Mouse (Mus musculus) CD4-positive helper T cell, adult 2 months (primary cell): Measurements from ENCODE around the gene 4931428F04Rik.

ENCODE experiments used
- DNase-seq: peaks from one replicate; pipeline ENCODE4 v3.0.0-alpha.2; 2012; ENCODE audit warnings: low read depth, missing footprints, low spot score

The 4931428F04Rik gene

DNA sequence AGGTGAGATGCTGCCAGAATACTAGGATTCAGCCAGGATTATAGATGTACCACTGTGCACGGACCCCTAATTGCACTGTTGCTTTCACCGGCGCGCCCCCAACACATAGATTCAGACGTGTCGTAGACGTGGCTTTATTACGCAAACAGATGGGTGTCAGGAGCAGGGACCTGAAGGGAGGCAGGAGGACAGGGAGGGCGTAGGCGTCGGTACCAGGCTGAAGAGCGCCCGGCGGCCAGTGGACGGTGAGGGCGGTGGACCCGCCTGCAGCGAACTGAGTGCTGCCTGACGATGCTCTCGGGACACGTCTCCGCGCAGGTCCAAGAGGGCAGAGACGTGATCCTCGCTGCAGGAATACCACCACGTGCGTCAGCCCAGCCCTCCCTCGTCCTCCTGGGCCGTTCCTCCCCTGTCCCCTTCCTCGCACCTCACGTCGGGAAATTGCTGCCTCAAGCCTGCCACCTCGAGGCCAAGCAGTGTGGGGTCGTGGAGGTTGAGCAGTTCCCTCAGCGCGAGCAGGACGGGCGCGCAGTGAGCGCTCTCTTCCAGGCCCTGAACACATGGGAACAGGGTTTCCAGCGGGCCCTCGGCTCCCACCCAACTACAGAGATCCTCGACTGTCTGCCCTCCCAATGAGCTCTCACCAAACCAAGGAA is at the start of gene 4931428F04Rik:
Gene 4931428F04Rik, minus strand, starts transcription at position 60 of the 656 bp plus-strand sequence.
- DNase-seq = peak; percentile 72

DNA sequence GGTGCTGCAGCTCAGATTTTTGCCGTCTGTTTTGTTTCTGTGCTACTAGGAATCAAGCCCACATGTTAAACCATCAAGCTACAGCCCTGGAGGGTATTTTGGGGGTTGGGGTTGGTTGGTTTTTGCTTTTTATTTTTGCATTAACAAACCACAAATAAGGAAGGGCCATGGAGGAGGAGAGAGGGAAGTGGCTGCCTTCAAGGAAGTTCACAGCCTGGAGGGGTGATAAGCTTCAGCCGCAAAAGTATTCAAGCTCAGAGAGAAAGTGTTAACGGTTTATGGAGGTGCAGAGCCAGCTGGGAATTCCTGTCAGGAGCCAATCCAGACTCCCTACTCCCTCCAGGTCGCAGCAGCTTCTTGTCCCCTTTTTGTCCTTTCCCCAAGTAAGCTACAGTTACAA is 49.3 kb upstream of the 4931428F04Rik start:
- no peak for DNase-seq

DNA sequence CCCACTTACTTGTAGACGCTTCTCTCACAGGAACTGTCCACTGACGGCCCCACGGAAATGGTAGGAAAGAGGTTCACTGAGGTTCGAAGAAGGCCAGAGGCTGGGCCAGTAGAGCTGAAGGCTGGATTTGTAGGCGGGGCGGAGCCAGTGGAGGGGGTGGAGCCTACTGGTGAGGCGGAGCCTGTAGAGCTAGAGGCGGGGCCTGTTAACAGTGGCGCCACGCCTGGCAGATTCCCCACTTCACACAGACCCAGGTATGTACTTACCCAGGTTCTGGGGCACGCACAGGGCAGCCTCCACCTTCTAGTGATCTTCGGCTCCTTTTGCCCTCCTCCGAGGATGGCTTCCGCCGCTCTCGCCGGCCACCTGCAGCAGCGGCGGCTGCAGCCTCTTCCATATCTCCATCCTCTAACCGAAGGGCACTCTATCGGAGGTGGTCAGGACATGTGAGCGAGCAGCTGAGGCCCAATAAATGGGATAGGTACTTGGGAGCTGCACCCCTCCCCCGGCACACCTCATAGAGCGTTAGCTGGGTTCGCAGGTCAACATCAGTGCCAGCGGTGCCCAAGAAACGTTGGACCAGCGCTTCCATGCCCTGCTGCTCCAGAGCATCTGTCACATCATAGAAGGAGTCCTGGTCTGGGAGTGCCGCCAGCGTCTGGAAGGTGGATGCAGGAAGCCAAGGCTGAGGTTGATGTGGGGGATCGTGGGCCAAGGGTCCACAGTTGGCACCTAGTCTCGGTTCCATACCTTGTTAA is 46.9 kb upstream of the 4931428F04Rik start:
- no peak for DNase-seq

DNA sequence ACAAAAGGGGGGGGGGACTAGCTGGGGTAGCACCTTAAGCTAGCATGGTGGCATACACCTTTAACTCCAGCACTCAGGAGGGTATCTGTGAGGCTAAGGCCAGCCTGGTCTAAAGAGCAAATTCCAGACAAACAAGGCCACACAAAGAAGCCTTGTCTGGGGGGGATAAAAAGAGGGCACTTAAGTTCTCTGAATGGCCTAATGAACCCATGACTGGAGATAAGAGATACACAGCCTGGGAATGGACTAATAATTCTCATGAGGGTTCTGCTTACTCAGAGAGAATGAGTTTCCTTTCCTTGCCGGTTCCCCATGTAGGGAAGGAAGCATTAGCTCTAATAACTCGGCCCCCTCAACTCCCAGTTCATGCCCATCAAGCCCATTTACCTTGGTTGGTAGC is 42.9 kb upstream of the 4931428F04Rik start:
- no peak for DNase-seq

DNA sequence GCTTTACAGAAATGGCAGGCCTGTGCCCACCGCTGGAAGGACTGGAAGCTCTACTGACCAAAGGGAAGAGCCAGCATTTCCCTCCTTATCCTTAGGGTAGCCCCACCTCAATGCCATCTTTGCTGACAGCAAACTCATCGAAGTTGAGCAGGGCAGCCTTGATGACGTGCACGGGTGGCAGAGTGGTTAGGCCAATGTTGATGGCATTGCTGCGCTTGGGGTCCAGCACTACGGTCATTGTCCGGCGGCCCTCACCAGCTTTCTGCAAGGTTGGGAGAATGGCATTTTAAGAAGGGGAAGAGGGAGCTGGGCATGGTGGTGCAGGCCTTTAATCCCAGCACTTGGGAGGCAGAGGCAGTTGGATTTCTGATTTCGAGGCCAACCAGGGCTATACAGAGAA is 42.3 kb upstream of the 4931428F04Rik start:
- DNase-seq = no peak

DNA sequence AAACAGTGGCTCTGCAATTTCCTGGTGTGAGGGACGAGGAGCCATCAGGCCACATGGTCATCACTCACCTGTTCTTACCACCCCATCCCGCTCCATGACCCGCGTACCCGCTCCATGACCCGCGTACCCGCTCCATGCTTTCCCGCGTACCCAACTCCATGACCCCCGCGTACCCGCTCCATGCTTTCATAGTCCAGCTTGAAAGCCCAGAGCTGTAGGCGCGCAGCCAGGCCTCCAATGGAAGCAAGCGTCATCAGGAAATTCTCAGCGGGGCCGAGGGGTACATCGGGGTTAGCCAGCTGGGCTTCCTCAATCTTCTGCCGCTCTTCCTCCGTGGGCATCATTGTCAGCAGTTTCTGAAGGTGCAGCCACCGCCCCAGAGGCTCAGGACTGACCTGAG is 41.8 kb upstream of the 4931428F04Rik start:
- DNase-seq = no peak

DNA sequence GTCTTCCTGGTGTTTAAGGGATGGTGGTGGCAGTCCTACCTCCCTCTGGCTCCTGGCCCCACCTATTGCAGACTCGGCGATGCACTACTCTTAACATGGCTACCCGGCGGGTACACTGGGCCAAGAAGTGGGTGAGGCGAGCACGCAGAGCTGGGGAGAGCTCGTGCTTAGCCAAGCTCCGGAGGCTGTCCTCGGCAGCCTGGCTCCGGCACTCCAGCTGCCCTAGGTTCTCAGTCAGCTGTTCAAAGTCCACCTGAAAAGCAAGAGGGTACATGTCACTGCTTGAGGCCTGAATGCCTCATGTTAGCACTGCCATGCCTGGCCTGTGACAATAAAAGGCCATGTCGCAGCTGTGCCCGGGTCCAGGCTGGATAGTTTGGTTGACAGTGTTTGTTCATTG is 40.7 kb upstream of the 4931428F04Rik start:
- no peak for DNase-seq

DNA sequence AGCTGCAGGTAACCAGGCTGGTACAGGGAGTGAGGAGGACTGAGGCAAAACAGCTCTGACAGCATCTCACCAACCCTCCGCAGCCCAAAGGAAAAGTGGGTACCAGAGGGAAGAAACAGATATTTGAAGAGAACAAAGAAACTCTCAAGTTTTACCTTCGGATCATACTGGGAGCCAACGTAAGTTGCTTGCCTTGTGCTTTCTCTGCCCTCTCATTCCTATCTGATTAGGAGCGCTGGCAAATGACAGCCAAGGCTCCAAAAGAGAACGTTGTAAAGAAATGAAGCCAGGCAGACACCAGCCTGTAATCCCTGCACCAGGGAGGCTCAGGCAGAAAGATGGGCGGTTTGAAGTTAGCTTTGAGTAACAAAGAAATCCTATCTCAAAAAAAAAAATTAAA is 37.3 kb upstream of the 4931428F04Rik start:
- DNase-seq = no peak

DNA sequence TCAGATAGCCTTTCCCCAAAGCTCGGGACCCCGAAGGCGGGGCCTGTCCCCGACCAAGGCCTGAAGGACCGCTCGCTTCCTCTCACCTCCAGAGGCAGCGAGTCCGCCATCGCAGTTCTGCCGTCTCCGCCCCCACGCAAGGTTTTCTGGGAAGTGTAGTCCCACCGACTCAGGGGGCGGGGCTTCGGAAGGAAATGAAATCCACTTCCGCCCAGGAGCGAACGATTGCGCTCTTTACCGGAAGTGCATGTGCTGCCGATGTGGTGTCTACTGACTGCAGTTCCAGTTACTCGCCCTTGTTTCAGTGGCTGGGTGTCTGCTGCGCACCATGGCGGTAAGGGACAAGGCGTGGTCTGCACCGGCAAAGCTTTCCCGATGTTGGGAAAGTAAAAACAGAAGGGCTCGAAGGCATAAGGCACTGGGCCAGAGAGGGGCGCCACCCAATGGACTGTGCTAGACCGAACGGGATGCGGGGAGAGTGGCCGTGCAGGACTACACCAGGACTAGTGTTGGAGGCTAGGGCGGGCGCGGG is 36.5 kb upstream of the 4931428F04Rik start, which contains the start of the genes Lrrc29 and Tmem208:
Gene Lrrc29, minus strand, starts transcription at position 138 of the 532 bp plus-strand sequence.
Gene Tmem208, plus strand, starts transcription at position 214 of the 532 bp plus-strand sequence.
- peak; percentile 96 for DNase-seq

DNA sequence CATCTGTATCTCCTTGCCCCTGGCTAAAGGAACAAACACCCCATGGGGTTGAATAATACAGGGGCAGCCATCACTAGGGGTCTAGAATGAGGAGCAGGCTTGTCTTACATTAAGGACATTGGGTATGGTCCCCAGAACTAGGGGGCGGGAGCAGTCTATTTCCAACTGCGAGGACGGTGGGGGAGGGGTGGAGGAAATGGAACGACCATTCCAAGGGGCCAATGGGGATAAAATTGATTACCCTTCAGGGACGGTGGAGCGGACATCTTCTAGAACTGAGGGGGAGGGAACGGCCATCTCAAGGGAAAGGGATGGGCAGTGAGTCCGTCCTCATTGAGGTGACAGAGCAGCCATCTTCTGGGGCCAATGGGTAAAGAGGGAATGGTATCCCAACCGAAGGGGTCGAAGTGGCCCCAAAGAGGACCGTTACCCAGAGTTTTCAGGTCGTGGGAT is 36.0 kb upstream of the 4931428F04Rik start:
- DNase-seq = peak; percentile 26

DNA sequence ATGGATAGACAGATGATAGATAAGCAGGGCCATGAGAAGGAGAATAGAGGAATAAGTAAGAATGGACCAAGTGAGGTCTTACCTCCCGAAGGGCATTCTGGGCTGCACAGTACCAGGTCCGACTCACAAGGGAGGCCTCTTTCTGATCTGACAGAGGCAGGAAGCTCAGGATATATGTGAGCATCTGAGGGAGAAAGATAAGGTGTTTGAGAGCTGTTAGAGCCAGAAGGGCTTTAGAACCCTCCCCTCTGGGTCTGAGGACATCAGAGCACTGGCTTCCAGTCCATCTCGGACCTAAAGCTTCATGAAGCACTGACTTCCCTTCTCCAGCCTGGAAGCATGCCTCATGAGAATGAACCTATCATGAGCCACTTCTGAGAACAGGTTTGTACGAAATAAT is 33.5 kb upstream of the 4931428F04Rik start:
- DNase-seq = no peak

DNA sequence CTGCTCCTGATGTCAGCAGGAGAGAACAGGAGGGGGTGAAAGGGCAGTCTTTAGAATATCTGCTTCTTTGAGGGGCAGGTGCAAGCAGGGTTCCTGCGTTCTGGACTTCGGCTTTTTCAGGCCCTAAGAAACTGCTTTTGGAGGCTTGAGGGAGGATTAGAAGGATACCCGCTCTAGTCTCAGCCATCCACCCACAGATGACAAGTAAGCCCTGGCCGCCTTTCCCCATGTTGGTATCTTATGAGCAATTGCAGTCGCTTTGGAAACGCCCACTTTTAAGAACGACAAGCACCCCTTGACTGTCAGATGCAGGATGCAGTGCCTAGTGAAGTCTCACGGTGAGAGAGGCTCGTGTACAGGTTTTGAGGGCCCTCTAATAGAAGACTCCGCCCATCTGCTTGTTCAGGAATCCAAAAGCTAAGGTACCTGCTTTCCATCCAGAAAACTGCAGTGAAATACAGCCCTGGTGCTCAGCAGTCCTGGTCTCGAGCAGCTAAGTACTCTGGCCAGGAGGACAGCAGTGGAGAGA is 29.1 kb upstream of the 4931428F04Rik start:
- no peak for DNase-seq

DNA sequence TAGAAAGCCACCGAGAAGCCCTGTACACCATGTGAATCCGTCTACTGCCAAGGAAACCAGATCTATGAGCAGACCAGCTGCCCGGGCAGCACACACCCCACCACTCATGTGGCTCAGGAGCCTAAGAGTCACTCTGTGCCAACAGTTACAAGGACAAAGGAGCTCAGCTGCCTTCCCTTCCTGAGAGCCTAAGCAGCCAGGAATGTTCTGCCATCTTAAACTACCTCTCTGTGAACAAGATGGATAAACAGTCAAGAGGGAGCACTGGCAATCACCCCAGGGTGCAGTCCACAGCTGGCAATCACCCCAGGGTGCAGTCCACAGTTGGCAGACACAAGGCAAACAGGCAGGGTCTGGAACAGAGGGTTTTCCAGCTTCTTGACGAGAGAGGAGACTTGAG is 28.3 kb upstream of the 4931428F04Rik start:
- no peak for DNase-seq

DNA sequence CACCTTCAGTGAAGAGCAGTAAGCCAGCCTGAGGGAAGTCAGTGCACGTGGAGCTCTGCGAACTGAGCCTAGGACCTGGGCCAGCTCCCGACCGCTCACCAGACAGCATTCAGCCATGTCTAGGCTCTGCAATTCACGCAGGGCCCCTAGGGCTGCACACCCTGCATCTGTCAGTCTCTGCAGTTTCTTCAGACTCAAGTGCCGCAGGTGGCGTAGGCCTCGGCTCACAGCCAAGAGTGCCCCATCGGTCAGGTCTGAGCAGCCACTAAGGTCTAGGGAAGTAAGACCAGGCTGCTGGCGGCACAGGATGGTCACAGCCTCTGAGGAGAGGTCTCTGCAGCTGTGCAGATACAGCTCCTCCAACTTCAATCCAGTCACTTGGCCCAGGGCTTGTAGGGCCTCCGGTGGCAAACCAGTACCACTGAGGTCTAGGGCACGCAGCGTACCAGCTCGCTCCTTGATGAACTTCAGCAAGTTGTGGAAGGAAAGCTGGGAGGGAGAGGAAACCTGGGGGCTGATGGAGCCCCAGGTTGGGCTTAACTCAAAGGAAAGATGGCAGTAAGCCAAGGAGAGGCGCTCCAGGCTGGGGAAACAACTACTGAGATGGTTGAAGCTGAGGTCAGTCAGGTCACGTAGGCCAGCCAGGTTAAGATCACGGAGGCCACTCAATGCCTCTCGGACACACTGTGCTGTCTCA is 25.6 kb upstream of the 4931428F04Rik start:
- no peak for DNase-seq

DNA sequence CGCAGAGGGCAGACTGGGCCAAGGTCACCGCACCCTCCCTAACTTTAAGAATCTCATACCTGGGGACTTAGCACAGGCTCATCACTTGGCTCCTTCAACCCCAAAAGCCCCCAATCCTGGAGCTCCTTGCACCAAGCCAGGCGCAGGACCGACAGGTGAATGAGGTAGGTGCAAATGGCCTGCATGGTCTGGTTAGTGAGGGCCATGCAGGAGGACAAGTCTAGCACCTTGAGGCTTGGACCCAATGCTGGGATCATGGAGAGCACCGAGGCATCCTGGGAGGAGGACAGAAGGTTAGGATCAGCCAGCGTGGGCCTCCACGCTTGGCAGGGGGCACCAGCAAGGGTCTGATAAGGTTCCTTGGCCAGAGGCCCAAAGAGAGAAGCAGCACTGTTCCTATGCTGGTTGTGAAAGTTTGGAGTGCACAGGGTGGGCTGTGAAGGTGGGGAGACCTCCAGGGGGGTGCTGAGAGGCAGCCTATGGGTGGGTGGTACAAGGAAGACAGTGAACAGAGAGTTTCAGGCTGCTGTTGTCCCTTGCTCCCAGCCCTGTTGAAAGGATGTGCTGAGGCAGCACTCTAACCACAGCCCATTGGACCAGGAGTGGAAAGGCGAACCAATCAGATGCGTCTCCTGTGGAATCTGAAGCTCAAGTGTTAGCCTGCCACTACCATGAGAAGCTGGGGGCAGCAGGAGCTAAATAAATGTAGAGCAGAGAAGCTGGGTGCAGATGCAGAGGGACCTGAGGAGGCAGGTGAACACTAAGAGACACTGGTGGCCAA is 24.1 kb upstream of the 4931428F04Rik start:
- DNase-seq = no peak

DNA sequence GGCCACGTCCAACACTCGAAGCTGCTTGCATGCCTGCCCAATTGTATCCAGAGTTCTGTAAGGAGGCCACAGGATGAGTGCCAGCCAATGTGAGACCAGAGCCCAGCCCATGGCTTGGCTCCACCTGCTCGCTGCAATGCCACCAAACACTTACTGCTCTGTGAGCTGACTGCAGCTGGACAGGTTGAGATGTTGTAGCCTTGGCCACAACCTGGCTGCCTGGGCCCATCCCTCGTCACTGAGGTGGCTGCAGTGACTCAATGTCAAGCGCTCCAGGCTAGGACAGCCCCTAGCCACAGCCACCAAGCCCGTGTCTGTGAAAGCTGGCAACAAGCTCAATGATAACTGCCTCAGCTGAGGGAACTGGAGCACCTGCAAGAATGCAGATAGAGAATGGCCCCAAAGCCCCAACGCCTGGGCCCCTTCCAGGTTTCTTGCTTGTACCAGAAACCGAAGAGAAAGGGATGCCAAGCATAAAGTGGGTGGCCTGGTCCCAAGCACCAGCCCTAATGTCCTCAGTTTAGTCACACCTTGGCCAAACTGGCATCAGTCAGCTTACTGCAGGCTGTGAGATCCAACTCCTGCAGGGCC is 23.3 kb upstream of the 4931428F04Rik start:
- DNase-seq = no peak

DNA sequence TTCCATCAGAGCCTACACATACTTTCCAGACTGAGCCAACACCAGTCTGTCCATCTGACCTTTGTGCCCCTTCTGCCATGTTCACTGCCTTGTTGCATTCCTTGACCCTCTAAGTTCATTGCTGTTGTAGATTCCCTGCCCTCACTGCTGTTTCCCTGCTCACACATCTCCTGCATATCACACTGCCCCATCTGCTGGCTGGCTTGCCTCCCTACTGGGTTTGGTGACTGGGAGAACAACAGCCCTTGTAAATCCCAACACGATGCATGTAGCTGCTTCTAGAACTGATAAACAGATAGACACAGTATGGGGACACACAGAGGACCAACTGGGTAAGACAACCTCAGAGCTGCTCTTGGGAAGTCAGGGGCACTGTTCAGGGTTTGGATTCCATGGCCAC is 22.1 kb upstream of the 4931428F04Rik start:
- no peak for DNase-seq

DNA sequence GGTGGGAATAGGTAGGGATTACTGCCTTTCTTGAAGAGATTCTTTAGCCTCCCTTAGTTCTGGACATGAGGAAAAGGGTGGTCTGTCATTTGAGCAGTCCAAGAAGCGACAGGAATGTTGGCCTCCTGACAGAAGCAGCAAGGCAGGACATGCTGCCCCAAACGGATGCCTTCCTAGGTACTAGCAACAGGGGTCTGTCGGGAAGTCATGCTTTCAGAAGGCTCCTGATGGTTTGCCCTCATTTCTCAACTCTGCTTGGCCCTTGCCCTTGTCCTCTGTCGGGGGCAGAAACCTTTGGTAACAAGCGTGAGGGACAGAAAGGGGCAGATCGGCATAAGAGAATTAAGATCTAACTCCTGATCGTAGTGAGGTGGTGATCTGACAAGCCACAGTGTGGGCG is 20.5 kb upstream of the 4931428F04Rik start:
- DNase-seq = no peak

DNA sequence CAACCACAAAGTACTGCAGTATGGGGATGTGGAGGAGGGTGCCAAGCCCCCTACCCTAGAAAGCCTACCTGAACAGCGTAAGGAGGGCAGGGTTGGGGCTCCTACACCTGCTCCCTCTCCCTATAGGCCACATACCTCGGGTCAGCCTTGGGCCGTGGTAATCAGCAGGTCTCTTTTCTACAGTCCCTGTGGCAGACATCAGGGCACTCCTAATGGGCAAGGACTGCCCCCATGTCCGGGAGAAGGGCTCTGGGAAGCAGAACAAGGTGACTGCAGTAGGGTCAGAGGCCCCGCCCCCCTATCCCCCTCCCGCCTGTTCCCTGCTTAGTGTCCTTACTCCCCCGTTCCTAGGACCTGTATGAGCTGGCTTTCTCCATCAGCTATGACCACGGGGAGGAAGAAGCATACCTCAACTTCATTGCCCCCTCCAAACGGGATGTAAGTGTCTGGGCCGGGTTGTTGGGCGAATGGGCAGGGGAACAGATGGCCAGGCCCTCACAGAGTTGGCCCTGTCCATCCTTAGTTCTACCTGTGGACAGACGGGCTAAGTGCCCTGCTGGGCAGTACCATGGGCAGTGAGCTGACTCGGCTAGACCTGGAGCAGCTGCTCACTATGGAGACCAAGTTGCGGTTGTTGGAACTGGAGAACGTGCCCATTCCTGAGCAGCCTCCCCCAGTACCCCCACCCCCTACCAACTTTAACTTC is 19.6 kb upstream of the 4931428F04Rik start:
- no peak for DNase-seq

DNA sequence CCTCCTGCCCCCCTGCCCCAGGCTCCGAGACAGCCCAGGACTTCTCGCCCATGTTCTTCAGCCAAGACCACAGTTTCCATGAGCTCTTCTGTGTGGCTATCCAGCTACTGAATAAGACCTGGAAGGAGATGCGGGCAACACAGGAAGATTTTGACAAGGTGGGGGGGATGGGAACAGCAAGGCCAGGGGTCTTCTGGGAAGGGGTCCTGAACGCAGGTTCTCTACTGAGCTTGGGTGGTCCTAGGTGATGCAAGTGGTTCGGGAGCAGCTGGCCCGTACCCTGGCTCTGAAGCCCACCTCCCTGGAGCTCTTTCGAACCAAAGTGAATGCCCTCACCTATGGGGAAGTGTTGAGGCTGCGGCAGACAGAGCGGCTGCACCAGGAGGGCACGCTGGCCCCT is 18.8 kb upstream of the 4931428F04Rik start:
- DNase-seq = no peak
